Mouse (Mus musculus) hindbrain, postnatal 0 days (tissue): Measurements from ENCODE around the gene Pdlim7. TPM values are rescaled to one million over a fixed set of nuclear protein-coding genes. Genes with fewer than 3 reads are reported as not detected.

Experiments used
- ATAC-seq: fragments of 200-750 bp; cut with Nextera tagmentation; 2 replicates; pipeline ENCODE4 v1.8.0; 2017; ENCODE audit warnings: mild to moderate bottlenecking, moderate TSS enrichment, moderate library complexity
- DNase-seq: peaks from one replicate; pipeline ENCODE4 v3.0.0-alpha.2; 2015; ENCODE audit warnings: low spot score
- H3K27ac ChIP-seq: fragments of 300-500 bp; sonication (generic); 2 replicates; pipeline ENCODE4 v1.5.1; 2014; ENCODE audit warnings: mild to moderate bottlenecking
- H3K27me3 ChIP-seq: fragments of 300-500 bp; sonication (generic); 2 replicates; pipeline ENCODE4 v1.6.1; 2014; ENCODE audit warnings: low read length, mixed read lengths; ENCODE audit not compliant: insufficient read depth
- H3K36me3 ChIP-seq: fragments of 300-500 bp; sonication (generic); 2 replicates; pipeline ENCODE4 v1.6.1; 2014; ENCODE audit warnings: low read length, mixed read lengths; ENCODE audit not compliant: insufficient read depth
- H3K4me1 ChIP-seq: fragments of 300-500 bp; sonication (generic); 2 replicates; pipeline ENCODE4 v1.6.1; 2014; ENCODE audit warnings: antibody characterized with exemption, low read length, mixed read lengths; ENCODE audit not compliant: insufficient read depth
- H3K4me2 ChIP-seq: fragments of 300-500 bp; sonication (generic); 2 replicates; pipeline ENCODE4 v1.6.1; 2014; ENCODE audit warnings: low read depth, mild to moderate bottlenecking, low read length, moderate library complexity, mixed read lengths
- H3K4me3 ChIP-seq: fragments of 300-500 bp; sonication (generic); 2 replicates; pipeline ENCODE4 v1.5.1; 2014; ENCODE audit warnings: low read length
- H3K9ac ChIP-seq: fragments of 300-500 bp; sonication (generic); replicated peaks from 2 replicates; pipeline ENCODE4 v1.6.1; 2014; ENCODE audit warnings: mild to moderate bottlenecking, low read length, moderate library complexity, mixed read lengths
- H3K9me3 ChIP-seq: fragments of 300-500 bp; sonication (generic); 2 replicates; pipeline ENCODE4 v1.6.1; 2016; ENCODE audit warnings: low read length, mixed read lengths
- CTCF ChIP-seq: IDR thresholded peaks from 2 replicates; pipeline ENCODE4 v1.5.1; 2016; ENCODE audit warnings: antibody characterized with exemption, control low read depth, low read depth
- WGBS: fragments of 180-500 bp; shearing (Covaris S2); extraction: QIAGEN DNeasy Blood & Tissue Kit; methylation state at CpG from one replicate; pipeline ENCODE4 v1.1.7; 2014; 5-methylcytosine and 5-hydroxymethylcytosine counted together
- polyA plus RNA-seq: library from polyadenylated mRNA; unstranded; fragments of >200 nt; fragmentation: Nextera tagmentation; extraction: Ambion mirVana; gene quantifications from 2 replicates; pipeline ENCODE4 v1.2.1, GENCODE M21; 2015
- total RNA-seq: library from RNA; depleted of rRNA; stranded (reverse); fragments of >200 nt; gene quantifications from 2 replicates; pipeline ENCODE4 v1.2.3, GENCODE M21; 2014

Pdlim7 gene
- total and polyA plus RNA-seq, 2 experiments from 2014 or later, result 49.9 to 133 TPM

DNA sequence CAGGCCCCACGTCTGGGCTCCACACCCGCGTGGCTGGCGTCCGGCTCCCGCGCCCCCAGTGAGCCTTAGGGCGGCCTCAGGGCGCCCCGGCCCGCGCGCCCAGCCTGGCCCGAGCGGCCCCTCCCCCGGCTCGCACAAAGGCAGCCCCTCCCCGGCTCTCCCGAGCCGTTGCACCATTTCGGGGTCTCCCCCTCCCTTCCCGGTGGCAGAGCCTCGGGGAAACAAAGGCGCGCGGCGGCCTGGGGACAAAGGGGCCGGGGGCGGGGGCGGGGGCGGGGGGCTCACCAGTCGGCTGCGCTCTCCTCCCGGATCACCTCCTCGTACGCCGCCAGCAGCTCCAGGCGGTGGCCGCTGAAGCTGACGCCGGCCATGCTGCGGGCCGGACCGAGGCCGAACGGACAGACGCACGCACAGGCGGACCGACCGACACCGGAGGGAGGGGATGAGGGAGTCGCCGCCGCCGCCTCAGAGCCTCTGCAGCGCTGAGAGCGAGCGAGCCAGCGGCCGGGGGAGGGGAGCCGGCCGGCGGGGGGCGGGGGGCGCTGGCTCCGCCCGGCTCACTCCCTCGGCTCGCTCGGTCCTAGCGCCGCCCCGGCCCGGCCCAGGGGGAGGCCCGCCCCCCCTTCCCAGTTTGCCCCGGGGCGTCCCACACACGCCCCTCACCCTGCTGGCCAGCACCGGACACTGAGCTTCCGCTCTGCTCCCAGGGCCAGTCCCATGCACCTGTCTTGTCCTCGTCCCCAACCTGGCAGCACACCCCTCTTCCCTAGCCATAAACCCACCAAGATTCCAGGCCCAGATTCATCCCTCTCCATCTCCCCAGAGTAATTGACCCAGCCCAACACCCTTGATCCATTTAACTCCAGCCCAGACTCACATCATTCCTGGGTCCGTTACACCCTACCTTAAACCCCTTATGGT is 25.6 kb downstream of the Pdlim7 start, which contains the start of gene Dbn1:
Dbn1 (minus strand) TSS at position 534 of the 921 bp plus-strand sequence.
- Histone ChIP-seq H3K27me3 (no peaks in the 10 kb centered on the region), H3K36me3 (no peaks in the 10 kb centered on the region), H3K9me3 (no peaks in the 10 kb centered on the region), H3K4me1 (peaks cover 19% of the 10 kb centered on the region), H3K9ac (peak within 1 kb of the TSS; percentile 99), H3K27ac (peak within 1 kb of the TSS; percentile 99), H3K4me2 (peak within 1 kb of the TSS; percentile 89), H3K4me3 (peak within 1 kb of the TSS; percentile 71)
- ATAC-seq (peak; percentile 79), DNase-seq (peak; percentile 88)
- no peak for TF ChIP-seq CTCF
- under 1% methylated on average over 51 of the region's 83 CpGs for WGBS

DNA sequence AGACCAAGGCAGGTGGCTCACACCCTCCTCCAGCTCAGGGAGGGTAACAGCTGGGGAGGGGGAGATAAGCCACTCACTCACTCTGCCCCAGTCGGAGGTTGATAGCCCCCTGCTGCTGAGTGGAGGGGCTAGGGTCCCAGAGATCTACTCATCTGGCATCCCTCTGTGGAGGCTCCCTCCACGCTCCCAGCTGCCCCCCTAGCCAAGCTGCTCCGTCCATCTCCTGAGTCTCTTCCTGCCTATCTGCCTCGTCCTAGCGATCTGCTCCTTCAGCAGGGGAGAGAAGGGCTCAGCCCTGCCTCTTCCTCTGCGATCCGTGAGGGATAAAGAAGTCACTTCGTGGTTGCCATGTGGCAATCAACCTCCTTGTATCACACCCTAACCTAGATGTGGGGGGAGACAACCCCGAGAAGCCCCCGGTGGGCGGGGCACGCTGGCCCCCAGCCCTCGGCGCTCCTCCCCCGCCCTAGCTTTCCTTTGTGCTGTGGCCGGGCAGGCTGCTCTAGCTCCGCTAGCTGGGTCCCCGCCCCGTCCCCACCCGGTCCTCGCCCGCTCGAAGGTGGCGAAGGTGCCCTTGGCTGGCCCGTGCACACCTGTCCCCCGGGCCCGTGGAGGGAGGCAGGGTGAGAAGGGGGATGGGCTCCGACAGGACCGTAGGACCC is 26.4 kb downstream of the Pdlim7 start:
- Histone ChIP-seq H3K27me3 (no peaks in the 10 kb centered on the region), H3K27ac (peak overlapping the region; percentile 99), H3K9ac (peak overlapping the region; percentile 99), H3K9me3 (no peaks in the 10 kb centered on the region), H3K4me3 (peak overlapping the region; percentile 71), H3K4me1 (peaks cover 23% of the 10 kb centered on the region), H3K36me3 (peaks cover 3% of the 10 kb centered on the region; the same call in 1 of the 2 replicates), H3K4me2 (peak overlapping the region; percentile 89)
- DNase-seq, result peak; percentile 75
- ATAC-seq, result peak; percentile 48
- WGBS, result under 1% methylated on average over 28 of the region's 29 CpGs
- TF ChIP-seq CTCF, result no peak

DNA sequence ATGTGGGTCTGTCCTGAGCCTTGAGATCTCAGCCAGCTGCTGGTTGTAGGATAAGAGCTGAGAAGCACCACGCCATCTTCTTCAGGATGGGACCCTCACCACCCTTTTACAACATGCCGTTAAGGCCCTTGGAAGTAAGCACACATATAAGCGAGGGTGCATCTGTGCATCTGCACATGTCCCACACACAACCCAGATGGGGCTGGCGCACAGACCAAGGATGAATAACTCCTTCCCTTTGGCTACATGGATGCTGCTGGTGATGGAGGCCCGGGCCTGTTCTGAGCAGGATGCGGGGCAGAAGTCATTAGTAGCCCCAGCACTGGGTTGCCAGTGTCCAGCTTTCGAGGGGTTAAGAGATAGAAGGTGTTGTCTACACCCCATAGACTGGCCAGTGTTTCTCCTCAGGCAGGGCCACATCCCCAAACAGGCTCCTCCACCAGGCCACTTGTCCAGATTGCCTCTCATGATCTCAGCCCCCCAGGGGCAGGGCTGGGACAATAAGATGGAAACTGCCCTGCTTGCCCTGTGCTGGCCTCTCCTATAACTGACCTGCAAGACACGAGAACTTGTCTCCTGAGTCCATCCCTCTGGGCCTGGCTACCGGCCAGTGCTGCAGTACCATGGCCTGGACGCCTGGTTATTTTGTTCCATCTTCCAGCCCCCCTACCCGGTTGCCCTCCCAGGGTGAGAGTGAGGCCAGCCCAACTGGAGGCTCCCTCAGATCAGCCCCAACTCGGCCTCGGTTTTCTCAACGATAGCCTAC is 27.3 kb downstream of the Pdlim7 start:
- DNase-seq (peak; percentile 62), ATAC-seq (no peak)
- Histone ChIP-seq H3K4me2 (peak overlapping the region; percentile 89), H3K4me1 (peaks cover 23% of the 10 kb centered on the region), H3K9ac (peak overlapping the region; percentile 99), H3K36me3 (peaks cover 10% of the 10 kb centered on the region; the same call in 1 of the 2 replicates), H3K4me3 (peak overlapping the region; percentile 71), H3K9me3 (no peaks in the 10 kb centered on the region), H3K27me3 (no peaks in the 10 kb centered on the region), H3K27ac (peak overlapping the region; percentile 99)
- 21% methylated on average over 14 of the region's 14 CpGs for WGBS
- 0 out of 2 replicates have a peak, but pooled peaks have one; percentile 13 for TF ChIP-seq CTCF

DNA sequence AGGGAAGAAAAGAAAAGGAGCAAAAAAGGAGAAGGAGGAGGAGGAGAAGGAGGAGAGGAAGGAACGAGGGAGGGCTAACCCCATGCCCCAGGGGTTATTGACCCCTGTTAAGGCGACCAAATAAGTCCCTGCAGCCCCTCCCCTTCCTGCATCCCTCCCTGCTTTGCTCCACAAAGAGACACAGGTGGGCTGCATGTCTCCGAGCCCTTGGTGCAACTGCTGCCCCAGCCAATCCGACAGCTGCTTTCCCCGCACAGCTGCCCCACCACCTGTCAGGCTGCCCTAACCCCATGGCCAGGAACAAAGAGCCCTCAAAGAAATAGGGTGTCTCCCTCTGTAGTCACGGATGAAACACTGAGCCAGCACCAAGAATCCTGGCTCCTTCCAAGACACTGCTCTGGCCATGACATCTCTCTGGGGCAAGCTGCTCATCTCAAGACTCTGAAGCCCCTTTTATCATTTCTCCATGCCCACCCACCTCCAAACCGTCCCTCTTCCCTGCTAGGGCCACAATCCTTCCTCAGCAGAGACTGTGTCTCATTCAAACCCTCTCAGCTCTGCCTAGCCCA is 28.9 kb downstream of the Pdlim7 start:
- H3K9me3 ChIP-seq, result no peaks in the 10 kb centered on the region
- H3K9ac ChIP-seq, result peak overlapping the region; percentile 99
- peak overlapping the region; percentile 99 for H3K27ac ChIP-seq
- H3K4me3 ChIP-seq, result peak overlapping the region; percentile 71
- 13% methylated on average over 7 of the region's 7 CpGs for WGBS
- peak overlapping the region; percentile 89 for H3K4me2 ChIP-seq
- TF ChIP-seq CTCF, result no peak
- peaks cover 26% of the 10 kb centered on the region for H3K36me3 ChIP-seq
- DNase-seq, result peak; percentile 34
- no peaks in the 10 kb centered on the region for H3K27me3 ChIP-seq
- peaks cover 23% of the 10 kb centered on the region for H3K4me1 ChIP-seq
- no peak for ATAC-seq

DNA sequence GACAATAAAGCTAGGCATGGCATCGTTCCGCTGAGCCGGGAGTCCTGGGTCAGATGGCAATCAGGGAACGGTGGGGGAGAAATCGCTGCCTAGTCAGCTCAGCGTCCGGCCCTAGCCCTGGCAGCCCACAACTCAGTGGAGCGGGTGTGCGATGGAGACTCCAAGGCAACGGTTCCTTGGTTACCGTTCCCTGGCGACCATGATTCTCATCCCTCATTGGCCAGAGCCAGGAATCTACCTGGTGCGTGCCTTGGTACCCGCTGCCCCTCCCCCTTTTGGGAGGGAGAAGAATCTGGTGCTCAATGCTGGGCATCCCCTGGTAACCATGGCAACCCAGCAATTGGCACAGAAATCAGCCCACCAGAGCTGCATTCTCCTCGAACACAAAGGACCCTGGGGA is 29.9 kb downstream of the Pdlim7 start:
- peak overlapping the region; percentile 71 for H3K4me3 ChIP-seq
- peak overlapping the region; percentile 89 for H3K4me2 ChIP-seq
- peaks cover 23% of the 10 kb centered on the region for H3K4me1 ChIP-seq
- WGBS, result 6% methylated on average over 15 of the region's 15 CpGs
- DNase-seq, result peak; percentile 95
- no peaks in the 10 kb centered on the region for H3K27me3 ChIP-seq
- H3K27ac ChIP-seq, result peak overlapping the region; percentile 99
- H3K9ac ChIP-seq, result peak overlapping the region; percentile 41
- H3K9me3 ChIP-seq, result no peaks in the 10 kb centered on the region
- no peak for TF ChIP-seq CTCF
- ATAC-seq, result peak; percentile 85
- H3K36me3 ChIP-seq, result peaks cover 36% of the 10 kb centered on the region

DNA sequence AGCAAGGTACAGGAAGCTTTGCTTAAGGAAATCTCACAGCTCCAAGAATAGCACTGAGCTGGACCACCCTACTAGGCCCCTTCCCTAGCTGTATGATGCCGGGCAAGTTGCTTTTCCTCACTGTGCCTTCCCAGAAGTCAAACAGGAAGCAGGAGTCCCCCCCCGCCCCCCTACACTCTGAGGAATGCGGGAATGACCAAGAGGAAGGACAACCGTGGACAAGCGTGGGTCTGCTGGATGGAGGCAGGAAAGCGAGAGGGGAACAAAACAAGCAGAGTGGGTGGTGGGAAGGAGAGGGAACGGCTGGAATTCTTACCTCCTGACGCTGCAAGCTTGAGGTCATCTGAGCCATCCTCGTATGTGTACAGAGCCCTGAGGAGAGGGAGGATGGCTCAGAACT is 30.4 kb downstream of the Pdlim7 start:
- 17% methylated on average over 9 of the region's 9 CpGs for WGBS
- ATAC-seq (no peak), DNase-seq (no peak)
- Histone ChIP-seq H3K4me1 (peaks cover 23% of the 10 kb centered on the region), H3K4me3 (peak overlapping the region; percentile 71), H3K9ac (peak overlapping the region; percentile 35), H3K4me2 (peak overlapping the region; percentile 89), H3K27ac (peak overlapping the region; percentile 99), H3K36me3 (peaks cover 37% of the 10 kb centered on the region), H3K9me3 (no peaks in the 10 kb centered on the region), H3K27me3 (no peaks in the 10 kb centered on the region)
- TF ChIP-seq CTCF, result no peak
